Mouse (Mus musculus): ENCODE results near the gene Rngtt.

GRCm38 (mm10) chr4:33441864-33442263, 131.8 kb downstream of the Rngtt start:
- no peak for TF ChIP-seq POLR2A (IDR thresholded peaks at IDR 0.05; ENCODE audit: control insufficient read depth in 1 of 2, insufficient read depth in 1 of 2, low read depth in 1 of 2, low read length in 2 of 2, poor library complexity in 1 of 2)
- no peak for TF ChIP-seq USF1 (IDR thresholded peaks at IDR 0.05; ENCODE audit: low read depth, low read length)
